Mouse (Mus musculus) CH12.LX (cell line): ENCODE data around the gene Apba2.

Experiments
- CHD2 ChIP-seq: IDR thresholded peaks from 2 replicates; pipeline ENCODE4 v1.6.1; 2011; ENCODE audit warnings: low read length, improper control_type of control experiment
- CTCF ChIP-seq, 2 experiments: IDR thresholded peaks in 1 of 2; conservative IDR thresholded peaks in 1 of 2; 2 replicates each; pipeline ENCODE4 v1.5.1; 2011 to 2012; ENCODE audit warnings: low read depth in 2 of 2, low read length in 2 of 2, improper control_type of control experiment in 1 of 2, inconsistent platforms in 1 of 2, mild to moderate bottlenecking in 1 of 2, moderate library complexity in 1 of 2
- E2F4 ChIP-seq: IDR thresholded peaks from 2 replicates; pipeline ENCODE4 v1.6.1; 2011; ENCODE audit warnings: low read depth, low read length, improper control_type of control experiment; ENCODE audit not compliant: insufficient replicate concordance
- JUND ChIP-seq: conservative IDR thresholded peaks from 2 replicates; pipeline ENCODE4 v1.6.1; 2011; ENCODE audit warnings: low read depth, low read length, improper control_type of control experiment
- MYC ChIP-seq: IDR thresholded peaks from 2 replicates; pipeline ENCODE4 v1.6.1; 2011; ENCODE audit warnings: low read depth, mild to moderate bottlenecking, improper control_type of control experiment, low read length
- POLR2A ChIP-seq: IDR thresholded peaks from 2 replicates; pipeline ENCODE4 v1.6.1; 2011; ENCODE audit warnings: low read depth, mild to moderate bottlenecking, improper control_type of control experiment, low read length
- RCOR1 ChIP-seq: conservative IDR thresholded peaks from 2 replicates; pipeline ENCODE4 v1.6.1; 2012; ENCODE audit warnings: low read depth, mild to moderate bottlenecking, inconsistent platforms, low read length, improper control_type of control experiment
- USF1 ChIP-seq: IDR thresholded peaks from 2 replicates; pipeline ENCODE4 v1.6.1; 2014; ENCODE audit warnings: low read depth, mild to moderate bottlenecking, inconsistent platforms, low read length, improper control_type of control experiment

DNA sequence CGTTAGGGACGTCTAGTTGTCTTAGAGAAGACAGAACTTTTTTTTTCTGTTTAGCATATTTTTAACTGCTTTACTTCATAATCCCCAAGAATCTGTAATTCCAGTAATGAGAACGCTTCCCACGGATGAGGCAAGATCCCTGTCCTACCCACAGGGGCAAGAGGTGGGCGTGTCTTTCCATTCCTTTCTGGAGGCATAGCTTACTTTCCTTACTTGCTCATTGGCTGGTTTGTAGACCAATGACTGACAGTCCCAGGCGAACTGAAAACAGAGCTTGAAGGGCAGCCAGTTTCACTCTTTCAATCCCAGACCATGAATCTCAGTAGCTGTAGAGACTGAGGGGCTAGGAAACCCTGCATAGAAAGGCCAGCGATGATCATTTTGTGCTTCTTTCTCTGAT, 68.2 kb downstream of the Apba2 start:
- TF ChIP-seq CTCF (conservative IDR thresholded peaks at IDR 0.05 in 1 of 2, IDR thresholded peaks at IDR 0.05 in 1 of 2; ENCODE audit: low read depth in 2 of 2, low read length in 2 of 2) (no peak), USF1 (no peak), POLR2A (no peak), RCOR1 (no peak), CHD2 (no peak), E2F4 (no peak), JUND (no peak), MYC (no peak)
